Mouse (Mus musculus) myocyte (in vitro differentiated cells): ENCODE measurements at regions not wholly inside any gene's neighbourhood (a gene's known extent, or its start where the extent isn't known, plus 50 kb on each side); places are given as distances from the start of the nearest gene placed in this dataset.

Source experiments
- CEBPB ChIP-seq: IDR thresholded peaks from 2 replicates; pipeline ENCODE4 v1.6.1; 2011; ENCODE audit warnings: mild to moderate bottlenecking, moderate library complexity; ENCODE audit not compliant: poor library complexity, insufficient read depth, severe bottlenecking
- E2F4 ChIP-seq: IDR thresholded peaks from one replicate; pipeline ENCODE4 v1.6.1; 2011; ENCODE audit warnings: mild to moderate bottlenecking, control low read depth, moderate library complexity; ENCODE audit not compliant: insufficient read depth
- MAX ChIP-seq: IDR thresholded peaks from one replicate; pipeline ENCODE4 v1.6.1; 2011; ENCODE audit warnings: low read depth, mild to moderate bottlenecking, control low read depth
- POLR2A ChIP-seq: IDR thresholded peaks from one replicate; pipeline ENCODE4 v1.6.1; 2011; ENCODE audit warnings: low read depth, mild to moderate bottlenecking, control low read depth, moderate library complexity; ENCODE audit not compliant: insufficient read length
- POLR2AphosphoS2 ChIP-seq: IDR thresholded peaks from one replicate; pipeline ENCODE4 v1.6.1; 2011; ENCODE audit warnings: low read depth, control low read depth; ENCODE audit not compliant: insufficient read length
- SRF ChIP-seq: IDR thresholded peaks from one replicate; pipeline ENCODE4 v1.6.1; 2011; ENCODE audit warnings: low read depth; ENCODE audit not compliant: control insufficient read depth, insufficient read length
- TCF3 ChIP-seq: IDR thresholded peaks from one replicate; pipeline ENCODE4 v1.6.1; 2011; ENCODE audit warnings: low read depth, control low read depth; ENCODE audit not compliant: insufficient read length
- USF1 ChIP-seq: IDR thresholded peaks from one replicate; pipeline ENCODE4 v1.6.1; 2011; ENCODE audit warnings: low read depth, mild to moderate bottlenecking, control low read depth, moderate library complexity

- TF ChIP-seq POLR2A: no peak
- TF ChIP-seq USF1: no peak
- no peak for TF ChIP-seq MAX
- TF ChIP-seq E2F4: no peak
- TF ChIP-seq POLR2AphosphoS2: no peak
- no peak for TF ChIP-seq SRF
- no peak for TF ChIP-seq CEBPB
- TF ChIP-seq TCF3: no peak
These were observed 178.7 kb downstream of the Sec61b start for GRCm38 (mm10) chr4:47653143-47653542.
